Mouse (Mus musculus) embryonic facial prominence, embryonic 11.5 days (tissue): ENCODE results near the gene 5830411N06Rik. TPM values are rescaled to one million over a fixed set of nuclear protein-coding genes. Genes with fewer than 3 reads are reported as not detected.

Source experiments
- ATAC-seq: fragments of 200-750 bp; cut with Nextera tagmentation; replicated peaks from 2 replicates; pipeline ENCODE4 v1.8.0; 2017; ENCODE audit warnings: low read depth; ENCODE audit not compliant: insufficient number of reproducible peaks, low FRiP score, low TSS enrichment
- DNase-seq: peaks from one replicate; pipeline ENCODE4 v3.0.0-alpha.2; 2015; ENCODE audit warnings: low spot score
- H3K27ac ChIP-seq: fragments of 300-500 bp; sonication (generic); replicated peaks from 2 replicates; pipeline ENCODE4 v1.5.1; 2014; ENCODE audit warnings: mild to moderate bottlenecking, low read depth, low read length, control low read depth
- H3K27me3 ChIP-seq: fragments of 300-500 bp; sonication (generic); 2 replicates; pipeline ENCODE4 v1.6.1; 2014; ENCODE audit warnings: mild to moderate bottlenecking, low read length, moderate library complexity, mixed read lengths; ENCODE audit not compliant: control insufficient read depth, insufficient read depth
- H3K36me3 ChIP-seq: fragments of 300-500 bp; sonication (generic); replicated peaks from 2 replicates; pipeline ENCODE4 v1.6.1; 2014; ENCODE audit warnings: low read depth, mild to moderate bottlenecking, low read length, moderate library complexity, mixed read lengths; ENCODE audit not compliant: control insufficient read depth, insufficient read depth
- H3K4me1 ChIP-seq: fragments of 300-500 bp; sonication (generic); 2 replicates; pipeline ENCODE4 v1.6.1; 2014; ENCODE audit warnings: low read length, mixed read lengths; ENCODE audit not compliant: control insufficient read depth, insufficient read depth
- H3K4me2 ChIP-seq: fragments of 300-500 bp; sonication (generic); 2 replicates; pipeline ENCODE4 v1.6.1; 2014; ENCODE audit warnings: low read depth, mild to moderate bottlenecking, control low read depth, low read length, moderate library complexity
- H3K4me3 ChIP-seq: fragments of 300-500 bp; sonication (generic); 2 replicates; pipeline ENCODE4 v1.5.1; 2014; ENCODE audit warnings: low read depth, low read length, control low read depth
- H3K9ac ChIP-seq: fragments of 300-500 bp; sonication (generic); replicated peaks from 2 replicates; pipeline ENCODE4 v1.6.1; 2014; ENCODE audit warnings: mild to moderate bottlenecking, control low read depth, low read length
- H3K9me3 ChIP-seq: fragments of 300-500 bp; sonication (generic); replicated peaks from 2 replicates; pipeline ENCODE4 v1.6.1; 2016; ENCODE audit warnings: mild to moderate bottlenecking, low read length, inconsistent platforms, mixed read lengths; ENCODE audit not compliant: control insufficient read depth
- WGBS: fragments of 180-500 bp; shearing (Covaris S2); extraction: QIAGEN DNeasy Blood & Tissue Kit; methylation state at CpG from one replicate; pipeline ENCODE4 v1.1.7; 2014; 5-methylcytosine and 5-hydroxymethylcytosine counted together
- polyA plus RNA-seq: library from polyadenylated mRNA; unstranded; fragments of >200 nt; fragmentation: Nextera tagmentation; extraction: Ambion mirVana; gene quantifications from 2 replicates; pipeline ENCODE4 v1.2.1, GENCODE M21; 2014

5830411N06Rik gene
- polyA plus RNA-seq, 1 experiment from 2014 or later, result not detected

DNA sequence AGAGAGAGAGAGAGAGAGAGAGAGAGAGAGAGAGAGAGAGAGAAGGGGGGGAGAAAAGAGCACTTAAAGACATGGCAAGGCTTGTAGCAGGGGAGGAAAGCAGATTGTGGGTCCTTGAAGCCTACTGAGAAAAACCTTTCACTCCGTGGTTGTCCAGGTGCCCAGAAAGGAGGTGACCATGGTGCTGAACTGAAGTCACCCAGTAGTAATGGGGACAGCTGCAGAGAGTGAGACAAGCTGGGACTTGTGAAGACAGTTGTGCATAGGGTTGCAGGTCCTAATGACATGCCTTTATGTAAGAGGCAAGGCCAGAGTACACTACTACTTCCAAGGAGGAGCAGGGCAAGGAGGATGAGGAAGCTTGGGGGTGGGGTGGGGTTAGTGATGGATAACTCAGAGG is 27.8 kb upstream of the 5830411N06Rik start:
- H3K9ac ChIP-seq, result no peak overlapping the region
- no peak overlapping the region for H3K4me3 ChIP-seq
- H3K4me2 ChIP-seq, result no peak overlapping the region
- H3K27ac ChIP-seq, result no peak overlapping the region
- no peaks in the 10 kb centered on the region for H3K27me3 ChIP-seq
- no peaks in the 10 kb centered on the region for H3K36me3 ChIP-seq
- WGBS, result 25% methylated on average over 1 of the region's 1 CpGs
- no peak for ATAC-seq
- DNase-seq, result no peak
- H3K9me3 ChIP-seq, result no peaks in the 10 kb centered on the region
- H3K4me1 ChIP-seq, result no peaks in the 10 kb centered on the region

DNA sequence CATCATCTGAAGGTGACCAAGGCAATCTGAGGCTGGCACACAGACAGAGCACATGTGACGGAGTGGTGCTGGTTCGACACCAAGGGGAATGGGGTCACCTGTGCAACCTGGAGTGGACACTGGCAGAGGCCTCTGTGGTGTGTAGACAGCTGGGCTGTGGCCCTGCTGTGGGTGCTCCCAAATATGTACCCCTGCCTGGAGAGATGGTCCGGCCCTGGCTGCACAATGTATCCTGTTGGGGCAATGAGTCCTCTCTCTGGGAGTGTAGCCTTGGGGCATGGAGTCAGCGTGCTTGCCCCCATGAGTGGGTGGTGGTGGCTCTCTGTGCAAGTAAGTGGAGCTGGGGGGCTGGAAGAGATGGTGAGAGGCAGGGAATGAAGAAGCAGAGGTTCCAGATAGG is 26.7 kb upstream of the 5830411N06Rik start:
- no peak overlapping the region for H3K27ac ChIP-seq
- H3K27me3 ChIP-seq, result no peaks in the 10 kb centered on the region
- H3K9ac ChIP-seq, result no peak overlapping the region
- no peaks in the 10 kb centered on the region for H3K9me3 ChIP-seq
- 85% methylated on average over 4 of the region's 4 CpGs for WGBS
- no peak overlapping the region for H3K4me2 ChIP-seq
- no peak overlapping the region for H3K4me3 ChIP-seq
- H3K36me3 ChIP-seq, result no peaks in the 10 kb centered on the region
- DNase-seq (no peak), ATAC-seq (no peak)
- H3K4me1 ChIP-seq, result no peaks in the 10 kb centered on the region

DNA sequence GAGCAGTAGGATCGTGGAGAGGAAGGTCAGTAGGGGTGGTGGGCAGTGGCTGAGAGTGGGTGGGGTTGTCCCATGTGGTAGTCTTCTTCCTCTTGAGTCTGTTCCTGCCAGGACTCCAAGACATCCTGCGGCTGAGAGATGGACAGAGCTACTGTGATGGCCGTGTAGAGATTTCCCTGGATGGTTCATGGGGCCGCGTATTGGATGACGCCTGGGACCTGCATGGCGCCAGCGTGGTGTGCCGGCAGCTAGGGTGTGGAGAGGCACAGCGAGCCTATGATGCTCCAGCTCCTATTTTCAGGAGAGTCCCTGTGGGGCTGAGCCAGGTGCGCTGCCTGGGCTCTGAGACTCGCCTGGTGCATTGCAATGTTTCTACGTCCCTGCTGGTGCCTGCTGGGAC is 22.9 kb upstream of the 5830411N06Rik start:
- no peaks in the 10 kb centered on the region for H3K36me3 ChIP-seq
- no peaks in the 10 kb centered on the region for H3K9me3 ChIP-seq
- no peak for DNase-seq
- ATAC-seq, result no peak
- H3K9ac ChIP-seq, result no peak overlapping the region
- no peaks in the 10 kb centered on the region for H3K4me1 ChIP-seq
- H3K27me3 ChIP-seq, result no peaks in the 10 kb centered on the region
- H3K4me3 ChIP-seq, result no peak overlapping the region
- H3K27ac ChIP-seq, result no peak overlapping the region
- H3K4me2 ChIP-seq, result no peak overlapping the region
- WGBS, result 81% methylated on average over 13 of the region's 13 CpGs

DNA sequence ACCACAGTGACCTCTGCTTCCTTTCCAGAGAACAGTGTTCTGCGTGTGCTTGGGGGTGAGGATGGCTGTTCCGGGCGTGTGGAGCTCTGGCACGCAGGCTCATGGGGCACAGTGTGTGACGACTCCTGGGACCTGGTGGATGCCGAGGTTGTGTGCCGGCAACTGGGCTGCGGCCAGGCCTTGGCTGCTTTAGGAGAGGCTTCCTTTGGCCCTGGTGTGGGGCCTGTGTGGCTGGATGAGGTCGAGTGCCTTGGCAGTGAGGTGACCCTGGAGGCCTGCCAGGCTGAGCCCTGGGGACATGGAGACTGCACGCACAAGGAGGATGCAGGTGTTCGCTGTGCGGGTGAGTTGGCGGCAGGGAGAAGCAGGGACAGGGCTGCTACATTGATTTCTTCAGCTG is 18.6 kb upstream of the 5830411N06Rik start:
- Histone ChIP-seq H3K4me2 (no peak overlapping the region), H3K4me3 (no peak overlapping the region), H3K27ac (no peak overlapping the region), H3K4me1 (no peaks in the 10 kb centered on the region), H3K9ac (no peak overlapping the region), H3K9me3 (no peaks in the 10 kb centered on the region), H3K27me3 (no peaks in the 10 kb centered on the region), H3K36me3 (no peaks in the 10 kb centered on the region)
- no peak for DNase-seq
- no peak for ATAC-seq
- 86% methylated on average over 13 of the region's 13 CpGs for WGBS

DNA sequence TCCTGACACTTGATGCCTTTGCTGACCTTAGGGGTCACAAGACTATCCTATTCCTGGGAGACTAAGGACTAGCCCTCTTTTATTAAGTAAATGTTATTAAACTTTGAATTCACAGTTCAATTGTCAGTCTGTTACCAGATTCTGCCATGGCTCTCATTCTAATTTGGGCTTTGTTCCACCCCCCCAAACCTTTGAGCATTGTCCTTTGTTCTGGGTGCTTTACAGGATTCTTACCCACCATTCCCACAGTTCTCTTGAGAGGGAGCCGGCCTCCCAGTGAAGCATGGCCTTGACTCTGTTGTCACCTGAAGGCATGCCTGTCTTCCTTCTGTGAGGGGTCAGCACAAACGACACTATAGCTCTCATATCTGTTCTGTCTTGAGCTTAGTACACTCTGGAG is 16.1 kb upstream of the 5830411N06Rik start:
- ATAC-seq (no peak), DNase-seq (no peak)
- no peaks in the 10 kb centered on the region for H3K4me1 ChIP-seq
- H3K4me3 ChIP-seq, result no peak overlapping the region
- H3K36me3 ChIP-seq, result no peaks in the 10 kb centered on the region
- no peak overlapping the region for H3K27ac ChIP-seq
- H3K27me3 ChIP-seq, result no peaks in the 10 kb centered on the region
- H3K9ac ChIP-seq, result no peak overlapping the region
- H3K9me3 ChIP-seq, result no peaks in the 10 kb centered on the region
- H3K4me2 ChIP-seq, result no peak overlapping the region
- 66% methylated on average over 2 of the region's 2 CpGs for WGBS

DNA sequence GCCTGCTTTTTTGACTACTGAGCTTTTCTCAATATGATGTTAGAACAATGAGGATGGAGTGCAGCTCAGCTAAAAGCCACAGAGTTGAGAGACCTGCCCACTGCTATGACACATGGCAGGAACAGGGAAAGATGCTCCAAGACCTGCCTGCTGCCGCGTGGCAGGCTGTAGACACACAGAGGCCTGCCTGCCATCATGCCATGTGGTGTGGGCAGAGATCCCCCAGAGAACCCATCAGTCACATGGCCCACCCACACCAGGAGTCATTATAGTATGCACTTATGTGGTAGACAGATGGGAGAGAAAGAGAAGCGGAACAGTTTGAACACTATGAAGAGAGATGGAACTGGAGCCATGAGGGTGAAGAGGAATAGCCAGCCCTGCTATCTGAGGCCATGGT is 13.4 kb upstream of the 5830411N06Rik start:
- no peaks in the 10 kb centered on the region for H3K36me3 ChIP-seq
- 83% methylated on average over 3 of the region's 3 CpGs for WGBS
- H3K9me3 ChIP-seq, result no peaks in the 10 kb centered on the region
- H3K4me3 ChIP-seq, result no peak overlapping the region
- H3K4me1 ChIP-seq, result no peaks in the 10 kb centered on the region
- no peak for DNase-seq
- H3K4me2 ChIP-seq, result no peak overlapping the region
- ATAC-seq, result no peak
- H3K27ac ChIP-seq, result no peak overlapping the region
- no peaks in the 10 kb centered on the region for H3K27me3 ChIP-seq
- H3K9ac ChIP-seq, result no peak overlapping the region

DNA sequence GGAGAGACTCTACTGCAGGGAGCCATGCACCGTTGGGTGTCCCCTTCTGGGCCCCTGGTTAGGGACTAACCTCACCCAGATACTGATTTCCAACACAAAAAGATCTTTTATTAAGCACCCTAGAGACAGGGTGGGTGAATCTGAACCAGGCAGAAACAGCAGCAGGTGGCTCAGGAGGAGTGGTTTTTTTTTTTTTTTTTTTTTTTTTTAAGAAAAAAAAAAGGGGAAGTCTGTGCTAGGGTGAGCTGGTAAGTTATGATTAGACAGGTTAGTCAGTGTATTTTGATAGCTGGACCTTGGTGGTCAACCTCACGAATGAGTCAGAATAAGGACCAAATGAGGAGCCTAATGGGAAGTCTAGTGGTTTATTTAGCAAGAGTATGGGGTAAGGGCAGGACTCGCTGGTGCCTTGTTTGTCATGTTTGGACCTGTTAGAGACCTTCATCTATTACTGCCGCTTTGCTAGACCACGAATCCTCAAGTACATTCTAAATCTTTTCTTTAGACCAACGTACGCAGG is 6.8 kb downstream of the 5830411N06Rik start:
- no peaks in the 10 kb centered on the region for H3K36me3 ChIP-seq
- H3K27ac ChIP-seq, result no peak overlapping the region
- H3K4me3 ChIP-seq, result no peak overlapping the region
- H3K27me3 ChIP-seq, result no peaks in the 10 kb centered on the region
- no peak overlapping the region for H3K4me2 ChIP-seq
- 87% methylated on average over 7 of the region's 7 CpGs for WGBS
- no peaks in the 10 kb centered on the region for H3K9me3 ChIP-seq
- ATAC-seq (no peak), DNase-seq (no peak)
- no peak overlapping the region for H3K9ac ChIP-seq
- no peaks in the 10 kb centered on the region for H3K4me1 ChIP-seq

DNA sequence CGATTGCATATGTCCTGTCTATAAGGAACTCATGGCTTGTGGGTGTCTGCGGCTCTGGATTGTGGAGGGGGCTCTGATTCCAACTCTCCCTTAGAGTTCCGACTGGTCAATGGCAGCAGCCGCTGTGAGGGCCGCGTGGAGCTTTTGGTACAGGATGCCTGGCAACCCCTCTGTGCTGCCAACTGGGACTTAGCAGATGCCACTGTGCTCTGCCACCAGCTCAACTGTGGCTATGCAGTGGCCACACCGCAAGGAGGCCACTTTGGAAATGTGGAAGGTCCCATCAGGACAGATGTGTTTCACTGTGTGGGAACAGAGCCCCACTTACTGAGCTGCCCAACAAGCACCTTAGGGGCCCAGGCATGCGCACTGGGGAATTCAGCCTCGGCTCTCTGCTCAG is 48.7 kb downstream of the 5830411N06Rik start:
- H3K4me3 ChIP-seq, result no peak overlapping the region
- no peak overlapping the region for H3K9ac ChIP-seq
- no peak overlapping the region for H3K27ac ChIP-seq
- H3K4me2 ChIP-seq, result no peak overlapping the region
- DNase-seq (no peak), ATAC-seq (no peak)
- WGBS, result 84% methylated on average over 9 of the region's 9 CpGs
- no peaks in the 10 kb centered on the region for H3K4me1 ChIP-seq
- H3K9me3 ChIP-seq, result no peaks in the 10 kb centered on the region
- no peaks in the 10 kb centered on the region for H3K36me3 ChIP-seq
- H3K27me3 ChIP-seq, result no peaks in the 10 kb centered on the region
